In the genomic region with DNA sequence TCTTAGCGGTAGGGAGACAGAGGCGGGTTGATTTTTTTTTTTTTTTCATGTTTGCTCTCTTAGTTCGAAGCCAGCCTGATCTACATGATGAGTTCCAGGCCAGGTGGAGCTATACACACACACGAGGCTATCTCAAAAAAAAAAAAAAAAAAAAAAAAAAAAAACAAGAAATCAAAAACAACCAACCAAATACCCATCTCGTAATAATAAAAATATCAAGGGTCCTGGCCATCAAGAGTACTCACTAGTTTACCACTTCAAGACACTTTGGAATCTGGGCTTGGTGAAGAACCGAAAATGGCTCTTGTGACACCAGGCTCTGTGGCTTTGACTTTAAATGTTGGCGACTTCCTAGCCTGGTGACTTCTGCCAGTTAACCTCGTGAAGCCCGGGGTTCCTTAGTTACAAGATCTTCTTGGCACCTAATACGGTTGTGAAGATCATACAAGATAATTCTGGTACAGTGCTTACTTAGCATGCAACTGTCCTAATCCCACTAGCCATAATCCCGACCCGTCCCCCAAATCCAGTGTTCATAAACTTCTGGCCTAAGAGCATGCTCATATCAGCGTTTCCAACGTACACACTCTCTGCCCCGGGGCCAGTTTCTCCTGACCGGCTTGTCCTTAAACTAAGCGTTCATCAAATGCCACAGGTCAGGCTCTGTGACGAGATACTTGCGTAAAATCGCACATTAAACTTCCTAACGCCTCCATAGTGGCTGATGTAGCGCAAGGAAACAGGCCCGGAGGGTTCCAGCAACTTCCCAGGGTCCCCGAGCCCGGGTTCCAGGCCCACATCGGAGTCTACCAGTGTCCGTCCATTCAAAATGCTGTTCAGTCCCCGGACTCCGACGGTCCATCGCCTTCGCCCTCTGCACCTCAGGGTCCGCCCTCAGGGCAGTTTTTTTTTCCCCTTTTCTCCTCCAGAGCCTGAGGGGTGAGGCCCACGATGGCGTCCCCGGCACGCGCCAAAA, we compare ENCODE assay signal across 8 mouse cellular contexts. TPM values are rescaled to one million over a fixed set of nuclear protein-coding genes. Genes with fewer than 3 reads are reported as not detected.
A peak's percentile ranks its signal among the peaks of the same experiment; 100 is the strongest.
DNase-seq lines count a peak whose midpoint lies in the region; ATAC-seq and TF ChIP-seq lines count a peak whose summit lies in the region.

No protein-coding gene starts in this region.

- no peak for TF ChIP-seq CTCF in Patski (IDR thresholded peaks at IDR 0.05)
- no peak for TF ChIP-seq CTCF in heart, postnatal 0 days (IDR thresholded peaks at IDR 0.05; ENCODE audit: low read depth)

- H3K27ac ChIP-seq in neural tube, embryonic 11.5 days (ENCODE audit: low read depth, low read length): 0 out of 2 replicates have a peak overlapping the region, but pooled peaks have one; percentile 34
- H3K27ac ChIP-seq in heart, postnatal 0 days (ENCODE audit: low read depth): peak overlapping the region; percentile 99
- peak overlapping the region; percentile 52; the same call in 1 of the 2 replicates for H3K27ac ChIP-seq in midbrain, embryonic 12.5 days (replicated peaks)

- DNase-seq in neural tube, embryonic 11.5 days (ENCODE audit: low spot score): no peak
- no peak for DNase-seq in neural tube, embryonic 10.5 days (ENCODE audit: extremely low spot score, low spot score)
- no peak for DNase-seq in Patski (ENCODE audit: low read depth, low spot score)
- DNase-seq in fat pad, adult 2 months (ENCODE audit: extremely low read depth, low read depth, low spot score): peak; percentile 95
- DNase-seq in heart, postnatal 0 days (ENCODE audit: low spot score): peak; percentile 41
- DNase-seq in left cerebral cortex, postnatal 14 days (ENCODE audit: low spot score in 2 of 2): peak; percentile 35 to 46
- DNase-seq in cerebellum, adult 11 months: no peak

- peak; percentile 48 for ATAC-seq in neural tube, embryonic 11.5 days (ENCODE audit: insufficient read depth, low FRiP score, low TSS enrichment)
- peak; percentile 14 for ATAC-seq in Patski
- ATAC-seq in heart, postnatal 0 days (ENCODE audit: insufficient read depth, low read depth): peak; percentile 3
- peak; percentile 67 for ATAC-seq in midbrain, embryonic 12.5 days (ENCODE audit: low FRiP score, low read depth)

- CTCF ChIA-PET in Patski (lab: Charles Lee): interaction anchor here (1.3 to 1.7 kb wide), 4 partner anchors 32 to 126 kb away, joined by 3 to 7 read pairs (median 4); a partner anchor contains a TSS

- H3K36me3 ChIP-seq in neural tube, embryonic 11.5 days (ENCODE audit: control insufficient read depth, insufficient read depth, low read length): no peaks in the 10 kb centered on the region
- no peaks in the 10 kb centered on the region for H3K36me3 ChIP-seq in heart, postnatal 0 days (replicated peaks; ENCODE audit: control insufficient read depth, insufficient read depth, low read length)
- H3K36me3 ChIP-seq in midbrain, embryonic 12.5 days: no peaks in the 10 kb centered on the region

- intact Hi-C loops in left cerebral cortex, postnatal 14 days (cut with DNase I): loop anchor here (5.0 kb wide), 1 partner anchor 95 kb away; no protein-coding TSS in a partner anchor

- peak overlapping the region; percentile 78 for H3K4me3 ChIP-seq in neural tube, embryonic 11.5 days (ENCODE audit: low read depth, low read length)
- peak overlapping the region; percentile 99 for H3K4me3 ChIP-seq in heart, postnatal 0 days (ENCODE audit: low read depth, low read length)
- H3K4me3 ChIP-seq in midbrain, embryonic 12.5 days: peak overlapping the region; percentile 82

- peak overlapping the region; percentile 55 for H3K4me2 ChIP-seq in neural tube, embryonic 11.5 days (ENCODE audit: low read depth)
- peak overlapping the region; percentile 94 for H3K4me2 ChIP-seq in heart, postnatal 0 days (ENCODE audit: low read depth, low read length)
- peak overlapping the region; percentile 94 for H3K4me2 ChIP-seq in midbrain, embryonic 12.5 days (replicated peaks)

- TF ChIP-seq EP300 in heart, postnatal 0 days (IDR thresholded peaks at IDR 0.05; ENCODE audit: low read depth): no peak

- POLR2A ChIA-PET in Patski (lab: Charles Lee): interaction anchor here (0.6 to 3.4 kb wide), 8 partner anchors 9 to 89 kb away, joined by 3 to 24 read pairs (median 4); no protein-coding TSS in a partner anchor

- no peaks in the 10 kb centered on the region for H3K4me1 ChIP-seq in neural tube, embryonic 11.5 days (ENCODE audit: control insufficient read depth, insufficient read depth, low read length)
- peaks cover 8% of the 10 kb centered on the region; the same call in 1 of the 2 replicates for H3K4me1 ChIP-seq in heart, postnatal 0 days (ENCODE audit: control insufficient read depth, insufficient read depth)
- H3K4me1 ChIP-seq in midbrain, embryonic 12.5 days: peaks cover 11% of the 10 kb centered on the region

- no peaks in the 10 kb centered on the region for H3K9me3 ChIP-seq in neural tube, embryonic 11.5 days (ENCODE audit: control insufficient read depth, low read length)
- no peaks in the 10 kb centered on the region for H3K9me3 ChIP-seq in heart, postnatal 0 days (replicated peaks; ENCODE audit: control insufficient read depth, low read length)
- H3K9me3 ChIP-seq in midbrain, embryonic 12.5 days: no peaks in the 10 kb centered on the region

- H3K27me3 ChIP-seq in neural tube, embryonic 11.5 days (ENCODE audit: control insufficient read depth, insufficient read depth, low read length): no peaks in the 10 kb centered on the region
- no peaks in the 10 kb centered on the region for H3K27me3 ChIP-seq in Patski
- no peaks in the 10 kb centered on the region for H3K27me3 ChIP-seq in heart, postnatal 0 days (ENCODE audit: control insufficient read depth, insufficient read depth, low read length)
- peaks cover 8% of the 10 kb centered on the region for H3K27me3 ChIP-seq in midbrain, embryonic 12.5 days

- whole genome bisulfite sequencing in neural tube, embryonic 11.5 days: 14% methylated on average over 38 of the region's 38 CpGs
- 11% methylated on average over 38 of the region's 38 CpGs for WGBS in heart, postnatal 0 days
- 15% methylated on average over 38 of the region's 38 CpGs for WGBS in midbrain, embryonic 12.5 days

- in situ Hi-C loops in Patski (cut with MboI; ENCODE audit: low pct_unique_long_range_greater_than_20kb): no loop called here

- peak overlapping the region; percentile 89 for H3K9ac ChIP-seq in neural tube, embryonic 11.5 days (ENCODE audit: low read length)
- H3K9ac ChIP-seq in heart, postnatal 0 days (replicated peaks; ENCODE audit: low read depth, low read length): peak overlapping the region; percentile 99
- H3K9ac ChIP-seq in midbrain, embryonic 12.5 days (replicated peaks): peak overlapping the region; percentile 83

RNA-seq across cellular contexts. Expression of a gene that starts 0.8 kb away (rescaled TPM):
- 35.3 and 38.7 TPM in 2 replicates for polyA plus RNA-seq in neural tube, embryonic 11.5 days (2014; fragmentation: Nextera tagmentation; extraction: Ambion mirVana)
- 48.1 TPM for polyA plus RNA-seq in Patski (2021)
- total RNA-seq in heart, postnatal 0 days (2014; rRNA removed; ENCODE audit: low replicate concordance): 213 and 255 TPM in 2 replicates
- polyA plus RNA-seq in heart, postnatal 0 days (2015; fragmentation: Nextera tagmentation; extraction: Ambion mirVana): 73.4 and 104 TPM in 2 replicates
- 10 to 100 TPM; 73.0 to 75.0 TPM for total RNA-seq in left cerebral cortex, postnatal 14 days (2021)
- polyA plus RNA-seq in midbrain, embryonic 12.5 days (2016; fragmentation: Nextera tagmentation; extraction: Ambion mirVana): 21.4 and 23.6 TPM in 2 replicates

Comparison
In these comparisons a context has a peak if more than half of its experiments do, and no peak if none do; other contexts are left out.
1. ATAC-seq: peak in every context shown above with its lines; median percentile 67 in midbrain, embryonic 12.5 days; 48 in neural tube, embryonic 11.5 days; 14 in Patski; 3 in heart, postnatal 0 days.
2. DNase-seq: peak in fat pad, adult 2 months (single experiment), heart, postnatal 0 days (single experiment) and left cerebral cortex, postnatal 14 days (2 of 2); none in neural tube, embryonic 11.5 days (single experiment), neural tube, embryonic 10.5 days (single experiment), Patski (single experiment) and cerebellum, adult 11 months (single experiment).
3. H3K27ac ChIP-seq: peak in every context shown above with its lines; median percentile 99 in heart, postnatal 0 days; 52 in midbrain, embryonic 12.5 days; 34 in neural tube, embryonic 11.5 days.
4. Peak in every context shown above with its lines, with median percentiles within 50 percentile points of each other: H3K4me2 ChIP-seq, H3K4me3 ChIP-seq and H3K9ac ChIP-seq.